Mouse (Mus musculus) hindbrain, embryonic 15.5 days (tissue): ENCODE measurements around the gene Nbeal1. TPM values are rescaled to one million over a fixed set of nuclear protein-coding genes. Genes with fewer than 3 reads are reported as not detected.
A peak's percentile ranks its signal among the peaks of the same experiment; 100 is the strongest.

Experiments
- ATAC-seq: fragments of 200-750 bp; cut with Nextera tagmentation; 2 replicates; pipeline ENCODE4 v1.8.0; 2017; ENCODE audit warnings: low read depth, moderate number of reproducible peaks, moderate TSS enrichment; ENCODE audit not compliant: low FRiP score
- H3K27ac ChIP-seq: fragments of 300-500 bp; sonication (generic); replicated peaks from 2 replicates; pipeline ENCODE4 v1.5.1; 2015; ENCODE audit warnings: mild to moderate bottlenecking, inconsistent platforms
- H3K27me3 ChIP-seq: fragments of 300-500 bp; sonication (generic); 2 replicates; pipeline ENCODE4 v1.6.1; 2015; ENCODE audit warnings: control low read depth, inconsistent platforms
- H3K36me3 ChIP-seq: fragments of 300-500 bp; sonication (generic); 2 replicates; pipeline ENCODE4 v1.6.1; 2015; ENCODE audit warnings: control low read depth, inconsistent platforms
- H3K4me1 ChIP-seq: fragments of 300-500 bp; sonication (generic); replicated peaks from 2 replicates; pipeline ENCODE4 v1.6.1; 2015; ENCODE audit warnings: control low read depth, inconsistent platforms
- H3K4me2 ChIP-seq: fragments of 300-500 bp; sonication (generic); 2 replicates; pipeline ENCODE4 v1.6.1; 2015; ENCODE audit warnings: moderate library complexity, mild to moderate bottlenecking, inconsistent platforms
- H3K4me3 ChIP-seq: fragments of 300-500 bp; sonication (generic); 2 replicates; pipeline ENCODE4 v1.5.1; 2015; ENCODE audit warnings: mild to moderate bottlenecking, inconsistent platforms
- H3K9ac ChIP-seq: fragments of 300-500 bp; sonication (generic); 2 replicates; pipeline ENCODE4 v1.6.1; 2015; ENCODE audit warnings: inconsistent platforms
- H3K9me3 ChIP-seq: fragments of 300-500 bp; sonication (generic); 2 replicates; pipeline ENCODE4 v1.6.1; 2016; ENCODE audit warnings: control low read depth, inconsistent platforms
- WGBS: fragments of 180-500 bp; shearing (Covaris S2); methylation state at CpG from one replicate; pipeline ENCODE4 v1.1.7; 2015; 5-methylcytosine and 5-hydroxymethylcytosine counted together
- polyA plus RNA-seq: library from polyadenylated mRNA; unstranded; fragments of >200 nt; fragmentation: Nextera tagmentation; extraction: Ambion mirVana; gene quantifications from 2 replicates; pipeline ENCODE4 v1.2.1, GENCODE M21; 2015

The Nbeal1 gene
- polyA plus RNA-seq, 1 experiment from 2014 or later, result 7.1 TPM

DNA sequence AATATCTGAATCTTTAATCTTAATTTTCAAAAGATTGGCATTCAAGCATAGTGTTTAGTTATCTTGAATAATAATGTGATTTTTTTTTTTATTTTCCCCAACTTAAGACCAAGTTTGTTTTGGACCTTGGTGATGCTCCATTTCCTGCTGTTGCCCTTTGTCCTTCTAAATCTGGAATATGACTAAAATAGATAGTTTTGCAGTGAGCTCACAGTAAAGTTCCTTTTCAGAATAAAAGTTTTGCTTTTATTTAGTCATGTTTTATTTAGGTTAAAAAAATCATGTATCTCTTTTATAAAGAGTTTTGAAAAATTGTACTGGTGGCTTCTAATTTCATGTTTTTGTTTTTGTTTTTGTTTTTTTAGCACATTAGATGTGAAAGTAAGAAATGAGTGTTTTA, 8.1 kb downstream of the Nbeal1 start:
- Histone ChIP-seq H3K36me3 (0 out of 2 replicates have a peak, but pooled peaks cover 4% of the 10 kb centered on the region), H3K9ac (no peak overlapping the region), H3K27ac (no peak overlapping the region), H3K4me1 (no peaks in the 10 kb centered on the region), H3K4me2 (no peak overlapping the region), H3K9me3 (no peaks in the 10 kb centered on the region), H3K27me3 (no peaks in the 10 kb centered on the region), H3K4me3 (no peak overlapping the region)
- no peak for ATAC-seq

- 74% methylated on average over 3 of the region's 3 CpGs for WGBS
- no peak overlapping the region for H3K9ac ChIP-seq
- no peak overlapping the region for H3K4me2 ChIP-seq
- ATAC-seq, result no peak
- H3K27ac ChIP-seq, result no peak overlapping the region
- H3K36me3 ChIP-seq, result peaks cover 22% of the 10 kb centered on the region
- no peaks in the 10 kb centered on the region for H3K27me3 ChIP-seq
- no peaks in the 10 kb centered on the region for H3K9me3 ChIP-seq
- H3K4me3 ChIP-seq, result no peak overlapping the region
- no peaks in the 10 kb centered on the region for H3K4me1 ChIP-seq
Observed at GRCm38 (mm10) chr1:60196813-60197212, 16.4 kb downstream of the Nbeal1 start.

- ATAC-seq, result no peak
- H3K9me3 ChIP-seq, result no peaks in the 10 kb centered on the region
- no peaks in the 10 kb centered on the region for H3K4me1 ChIP-seq
- no peaks in the 10 kb centered on the region for H3K27me3 ChIP-seq
- H3K27ac ChIP-seq, result no peak overlapping the region
- WGBS, result 64% methylated on average over 4 of the region's 4 CpGs
- no peak overlapping the region for H3K4me2 ChIP-seq
- no peak overlapping the region for H3K4me3 ChIP-seq
- H3K9ac ChIP-seq, result no peak overlapping the region
- H3K36me3 ChIP-seq, result peaks cover 41% of the 10 kb centered on the region
Observed at GRCm38 (mm10) chr1:60199006-60199405, 18.6 kb downstream of the Nbeal1 start.

DNA sequence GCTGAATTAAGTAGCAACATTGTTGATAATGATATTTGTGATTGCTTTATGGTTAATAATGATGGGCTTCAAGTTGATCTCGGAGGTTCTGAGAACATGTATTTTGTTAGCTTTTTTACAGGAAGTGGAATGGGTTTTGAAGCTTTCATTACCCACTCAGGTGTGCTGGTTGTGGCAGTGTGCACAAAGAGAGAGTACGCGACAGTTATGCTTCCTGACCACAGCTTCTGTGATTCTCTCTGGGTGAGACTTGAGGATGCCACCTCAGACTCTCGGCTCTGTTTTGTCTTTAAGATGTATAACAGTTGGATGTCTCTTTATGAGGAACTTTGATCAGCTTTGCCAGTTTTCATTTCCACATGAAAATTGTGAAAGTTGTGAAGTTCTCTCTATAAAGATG, 55.9 kb downstream of the Nbeal1 start:
- no peak for ATAC-seq
- H3K9ac ChIP-seq, result no peak overlapping the region
- H3K27me3 ChIP-seq, result no peaks in the 10 kb centered on the region
- no peaks in the 10 kb centered on the region for H3K9me3 ChIP-seq
- WGBS, result 95% methylated on average over 4 of the region's 4 CpGs
- H3K4me3 ChIP-seq, result no peak overlapping the region
- no peaks in the 10 kb centered on the region for H3K4me1 ChIP-seq
- no peak overlapping the region for H3K4me2 ChIP-seq
- H3K27ac ChIP-seq, result no peak overlapping the region
- H3K36me3 ChIP-seq, result peaks cover 22% of the 10 kb centered on the region

GRCm38 (mm10) chr1:60240430-60240829, 60.0 kb downstream of the Nbeal1 start:
- Histone ChIP-seq H3K9ac (no peak overlapping the region), H3K36me3 (peaks cover 29% of the 10 kb centered on the region), H3K4me1 (no peaks in the 10 kb centered on the region), H3K27me3 (no peaks in the 10 kb centered on the region), H3K4me3 (no peak overlapping the region), H3K9me3 (no peaks in the 10 kb centered on the region), H3K4me2 (no peak overlapping the region), H3K27ac (no peak overlapping the region)
- no peak for ATAC-seq

GRCm38 (mm10) chr1:60268113-60268512, 87.7 kb downstream of the Nbeal1 start:
- no peaks in the 10 kb centered on the region for H3K9me3 ChIP-seq

GRCm38 (mm10) chr1:60269314-60269713, 88.9 kb downstream of the Nbeal1 start:
- Histone ChIP-seq H3K9me3 (no peaks in the 10 kb centered on the region), H3K4me1 (no peaks in the 10 kb centered on the region), H3K4me2 (no peak overlapping the region), H3K27ac (no peak overlapping the region), H3K9ac (no peak overlapping the region), H3K27me3 (no peaks in the 10 kb centered on the region), H3K36me3 (peaks cover 38% of the 10 kb centered on the region), H3K4me3 (no peak overlapping the region)
- no peak for ATAC-seq

More at GRCm38 (mm10) chr1:60268113-60268512, 87.7 kb downstream of the Nbeal1 start:
- Histone ChIP-seq H3K9ac (no peak overlapping the region), H3K27ac (no peak overlapping the region), H3K27me3 (no peaks in the 10 kb centered on the region), H3K4me2 (no peak overlapping the region), H3K36me3 (peaks cover 46% of the 10 kb centered on the region), H3K4me1 (no peaks in the 10 kb centered on the region), H3K4me3 (no peak overlapping the region)
- ATAC-seq, result no peak
- WGBS, result 91% methylated on average over 3 of the region's 3 CpGs

DNA sequence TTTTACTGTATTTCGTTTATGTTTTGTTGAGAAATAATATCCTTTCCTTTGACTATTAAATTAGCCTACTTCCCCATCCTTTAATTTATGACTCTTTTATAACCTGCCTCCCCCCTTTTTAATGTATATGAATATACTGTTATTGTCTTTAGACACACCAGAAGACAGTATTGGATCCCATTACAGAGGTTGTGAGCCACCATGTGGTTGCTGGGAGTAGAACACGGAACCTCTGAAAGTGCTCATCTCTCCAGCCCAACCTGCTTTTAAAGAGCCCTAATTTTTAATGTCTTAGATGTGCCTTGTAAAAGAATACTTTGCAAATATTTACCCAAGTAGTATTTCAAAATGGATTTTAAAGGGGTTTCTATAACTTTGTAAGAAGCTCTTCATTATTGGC, 92.1 kb downstream of the Nbeal1 start:
- Histone ChIP-seq H3K4me3 (no peak overlapping the region), H3K9me3 (no peaks in the 10 kb centered on the region), H3K27me3 (no peaks in the 10 kb centered on the region), H3K27ac (no peak overlapping the region), H3K4me1 (no peaks in the 10 kb centered on the region), H3K9ac (no peak overlapping the region), H3K36me3 (peaks cover 30% of the 10 kb centered on the region), H3K4me2 (no peak overlapping the region)
- WGBS, result 80% methylated on average over 2 of the region's 2 CpGs
- no peak for ATAC-seq

GRCm38 (mm10) chr1:60293921-60294320, 113.5 kb downstream of the Nbeal1 start:
- no peaks in the 10 kb centered on the region for H3K27me3 ChIP-seq
- H3K4me2 ChIP-seq, result no peak overlapping the region
- WGBS, result 88% methylated on average over 1 of the region's 1 CpGs
- no peak overlapping the region for H3K27ac ChIP-seq
- no peak for ATAC-seq
- peaks cover 36% of the 10 kb centered on the region for H3K36me3 ChIP-seq
- no peak overlapping the region for H3K9ac ChIP-seq
- H3K4me1 ChIP-seq, result no peaks in the 10 kb centered on the region
- no peak overlapping the region for H3K4me3 ChIP-seq
- no peaks in the 10 kb centered on the region for H3K9me3 ChIP-seq

DNA sequence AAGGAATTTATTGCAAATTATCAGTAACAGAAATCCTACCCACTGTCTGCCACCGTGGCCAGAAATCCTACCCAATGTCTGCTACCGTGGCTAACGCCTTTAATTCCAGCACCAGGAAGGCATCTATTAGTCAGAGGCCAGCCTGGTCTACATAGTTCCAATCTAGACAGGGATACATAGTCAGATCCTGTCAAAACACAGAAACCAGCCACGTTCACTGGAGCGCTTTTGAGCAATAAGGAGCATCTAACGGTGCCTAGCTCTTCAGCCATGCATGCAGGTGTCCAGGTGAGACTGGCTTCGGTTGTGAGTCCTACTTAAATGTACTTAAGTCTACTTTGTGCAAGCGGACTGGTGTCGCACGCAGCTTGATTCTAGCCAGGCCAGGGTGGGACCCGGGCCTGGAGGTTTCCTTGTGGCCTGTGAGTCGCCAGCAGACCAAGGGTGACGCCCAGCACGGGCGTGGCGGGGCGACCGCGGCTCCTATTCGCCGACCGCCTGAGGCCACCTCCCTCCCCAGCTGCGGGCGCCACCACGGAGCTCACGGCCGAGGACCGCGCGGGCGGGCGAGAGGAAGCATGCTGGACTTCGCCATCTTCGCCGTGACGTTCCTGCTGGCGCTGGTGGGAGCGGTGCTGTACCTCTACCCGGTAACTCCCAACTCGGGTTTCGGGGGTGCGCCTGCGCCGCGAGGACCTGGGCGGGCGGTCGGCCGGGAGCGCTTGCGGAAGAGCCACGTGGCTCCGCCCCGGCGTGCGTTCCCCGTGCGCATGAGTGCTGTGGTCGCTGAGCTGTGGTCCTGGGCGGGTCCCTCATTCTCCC, 162.6 kb downstream of the Nbeal1 start, which contains the start of gene Cyp20a1:
Gene Cyp20a1 (plus strand): TSS at position 516 of the 822 bp plus-strand sequence.
- Histone ChIP-seq H3K4me1 (peaks cover 13% of the 10 kb centered on the region), H3K9ac (peak within 1 kb of the TSS; percentile 55), H3K27me3 (no peaks in the 10 kb centered on the region), H3K9me3 (no peaks in the 10 kb centered on the region), H3K27ac (peak within 1 kb of the TSS; percentile 88), H3K36me3 (peaks cover 8% of the 10 kb centered on the region; the same call in 1 of the 2 replicates), H3K4me2 (peak within 1 kb of the TSS; percentile 81), H3K4me3 (peak within 1 kb of the TSS; percentile 55)
- WGBS, result 1% methylated on average over 60 of the region's 60 CpGs
- ATAC-seq, result peak; percentile 99

GRCm38 (mm10) chr1:60343630-60344455, 163.4 kb downstream of the Nbeal1 start:
- H3K36me3 ChIP-seq, result peaks cover 4% of the 10 kb centered on the region; the same call in 1 of the 2 replicates
- H3K9me3 ChIP-seq, result no peaks in the 10 kb centered on the region
- H3K4me2 ChIP-seq, result peak overlapping the region; percentile 81
- H3K4me1 ChIP-seq, result peaks cover 13% of the 10 kb centered on the region
- H3K27me3 ChIP-seq, result no peaks in the 10 kb centered on the region
- peak overlapping the region; percentile 88 for H3K27ac ChIP-seq
- ATAC-seq, result peak; percentile 32
- 9% methylated on average over 14 of the region's 14 CpGs for WGBS
- peak overlapping the region; percentile 55 for H3K9ac ChIP-seq
- H3K4me3 ChIP-seq, result peak overlapping the region; percentile 55

GRCm38 (mm10) chr1:60344670-60345069, 164.3 kb downstream of the Nbeal1 start:
- Histone ChIP-seq H3K4me3 (no peak overlapping the region), H3K27me3 (no peaks in the 10 kb centered on the region), H3K9ac (no peak overlapping the region), H3K36me3 (no peaks in the 10 kb centered on the region), H3K9me3 (no peaks in the 10 kb centered on the region), H3K4me1 (peaks cover 13% of the 10 kb centered on the region), H3K4me2 (0 out of 2 replicates have a peak overlapping the region, but pooled peaks have one; percentile 81), H3K27ac (no peak overlapping the region)
- 94% methylated on average over 6 of the region's 6 CpGs for WGBS
- no peak for ATAC-seq
